Mouse (Mus musculus) T-cell, adult 2 months (primary cell): ENCODE data around the gene Mapk1.
"Not testable (repeated sequence)": the region's sequence is repeated elsewhere in the genome, so short reads cannot be mapped to it uniquely, and the experiment has no call there.

Source experiments
- DNase-seq: peaks from one replicate; pipeline ENCODE4 v3.0.0; 2022; ENCODE audit warnings: low spot score

The Mapk1 gene

DNA sequence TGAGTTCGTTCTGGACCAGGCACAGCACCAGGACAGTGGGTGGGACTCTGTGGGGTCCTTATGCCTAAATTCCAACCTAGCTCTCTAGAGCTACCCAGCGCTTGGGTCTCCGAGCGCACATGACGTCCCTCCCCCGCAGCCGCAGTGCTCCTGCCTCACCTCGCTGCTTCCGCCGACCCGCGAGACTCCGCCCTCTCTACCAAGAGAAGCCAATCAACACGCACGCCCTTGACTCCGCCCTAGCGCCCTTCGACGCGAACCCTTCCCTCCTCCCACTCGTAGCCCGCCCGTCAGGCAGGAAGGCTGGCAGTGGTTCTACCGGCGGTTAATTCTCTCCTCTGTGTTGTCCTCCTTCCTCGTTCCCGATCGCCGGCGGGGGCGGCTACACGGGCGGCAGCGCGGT, at the start of gene Mapk1:
Mapk1 (plus strand) TSS at position 252 of the 403 bp plus-strand sequence.
- DNase-seq: peak; percentile 96

DNA sequence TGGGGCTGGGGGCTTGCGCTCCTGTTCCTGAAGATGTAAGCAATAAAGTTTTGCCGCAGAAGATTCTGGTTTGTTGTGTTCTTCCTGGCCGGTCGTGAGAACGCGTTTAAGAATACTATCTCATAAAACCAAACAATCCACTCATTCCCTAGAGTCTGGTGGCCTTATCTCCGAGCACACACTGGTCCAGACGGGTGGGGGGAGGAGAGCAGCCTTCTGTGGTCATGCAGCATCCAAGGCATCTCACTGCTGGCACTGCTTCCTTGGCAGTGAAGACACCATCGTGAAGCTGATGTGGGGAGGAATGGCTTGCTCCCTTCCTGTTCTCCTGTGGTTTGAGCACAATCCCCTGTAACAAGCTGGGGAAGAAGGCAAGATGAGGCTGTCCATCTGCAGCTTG, 43.6 kb upstream of the Mapk1 start:
- DNase-seq: no peak

DNA sequence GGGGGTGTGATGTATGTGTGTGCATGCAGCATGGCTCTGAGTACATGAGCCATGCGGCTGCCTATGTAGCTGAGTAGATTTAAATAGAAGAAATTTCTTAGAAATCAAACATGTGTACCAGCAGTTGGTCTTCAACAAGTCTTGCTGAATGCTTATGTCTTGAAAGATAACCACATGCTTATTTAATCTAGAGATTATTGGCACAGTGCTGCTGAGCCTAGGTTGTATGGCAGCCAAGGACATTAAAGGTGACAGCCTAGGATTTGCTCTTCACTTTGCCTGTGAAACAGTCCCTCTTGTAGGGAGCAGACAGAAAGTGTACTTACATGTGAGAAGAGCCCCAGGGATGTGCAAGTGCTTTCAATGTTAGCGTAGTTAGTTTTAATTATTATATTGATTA, 42.1 kb upstream of the Mapk1 start:
- DNase-seq: no peak

DNA sequence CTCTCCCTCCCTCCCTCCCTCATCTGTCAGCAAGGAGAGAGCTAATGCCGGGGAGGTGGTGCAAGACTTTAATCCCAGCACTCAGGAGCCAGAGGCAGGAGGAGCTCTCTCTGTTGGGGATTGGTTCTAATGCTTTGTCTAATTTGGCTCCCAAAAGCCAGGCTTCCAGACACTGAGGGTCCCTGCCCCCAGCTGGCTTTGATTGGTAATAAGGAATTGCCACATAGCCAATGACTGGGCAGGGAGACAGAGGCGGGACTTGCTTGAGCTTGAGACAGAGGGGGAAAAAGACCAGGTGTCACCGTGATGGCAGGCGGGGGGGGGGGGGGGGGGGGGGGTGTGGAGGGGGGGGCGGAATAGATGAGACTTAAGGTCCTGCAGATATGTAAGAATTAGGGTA, 24.6 kb upstream of the Mapk1 start:
- DNase-seq: no peak

DNA sequence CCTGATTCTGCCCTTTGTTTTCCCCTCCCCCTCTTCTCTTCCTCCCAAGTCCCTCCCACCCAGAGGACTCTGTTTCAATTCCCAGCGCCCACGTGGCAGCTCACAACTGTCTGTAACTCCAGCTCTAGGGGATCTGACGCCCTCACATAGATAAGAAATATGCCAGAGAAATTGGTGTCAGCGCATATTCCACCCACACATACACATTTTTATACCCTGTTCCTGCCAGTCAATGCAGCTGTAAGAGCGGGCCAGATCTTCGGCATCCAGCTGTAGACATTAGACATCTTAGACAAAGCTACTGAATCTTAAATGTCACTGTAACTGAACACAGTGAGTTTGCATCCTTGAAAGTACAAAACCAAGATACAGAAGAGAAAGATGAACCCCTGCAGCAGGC, 23.3 kb upstream of the Mapk1 start:
- no peak for DNase-seq

DNA sequence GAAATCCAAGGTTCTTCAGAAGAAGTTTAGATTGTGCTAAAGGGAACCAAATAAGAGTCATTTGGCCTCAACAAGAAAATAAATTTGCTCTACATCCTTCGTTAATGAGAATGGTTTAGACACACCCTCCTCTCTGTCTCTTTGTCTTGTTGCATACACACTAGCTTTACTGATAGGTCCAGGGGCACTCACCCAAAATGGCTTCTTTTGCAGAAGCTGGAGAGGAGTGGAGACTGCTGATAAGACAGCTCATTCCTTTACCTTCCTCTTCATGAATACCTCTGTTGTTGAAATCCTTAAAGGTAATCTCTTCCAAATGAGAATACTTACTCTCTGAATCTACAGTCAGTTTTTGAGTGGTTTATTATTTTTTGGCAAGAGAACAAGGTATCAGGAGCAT, 18.0 kb upstream of the Mapk1 start:
- DNase-seq: no peak

DNA sequence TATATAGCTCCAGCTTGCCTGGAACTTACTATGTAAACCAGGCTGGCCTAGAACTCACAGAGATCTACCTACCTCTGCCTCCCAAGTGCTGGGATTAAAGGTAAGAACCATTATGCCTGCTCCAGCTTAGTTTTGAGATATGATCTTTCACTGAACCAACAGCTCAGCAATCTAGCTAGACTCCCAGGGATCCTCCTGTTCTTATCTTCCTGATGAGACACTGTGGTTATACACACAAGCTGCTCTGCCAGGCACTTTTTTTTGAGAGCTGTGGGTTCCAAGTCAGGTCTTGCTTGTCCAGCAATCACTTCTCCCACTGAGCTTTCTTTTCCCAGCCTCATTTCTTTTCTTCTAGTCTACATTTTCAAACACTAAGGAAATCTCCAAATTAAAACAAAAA, 16.9 kb upstream of the Mapk1 start:
- DNase-seq: no peak

DNA sequence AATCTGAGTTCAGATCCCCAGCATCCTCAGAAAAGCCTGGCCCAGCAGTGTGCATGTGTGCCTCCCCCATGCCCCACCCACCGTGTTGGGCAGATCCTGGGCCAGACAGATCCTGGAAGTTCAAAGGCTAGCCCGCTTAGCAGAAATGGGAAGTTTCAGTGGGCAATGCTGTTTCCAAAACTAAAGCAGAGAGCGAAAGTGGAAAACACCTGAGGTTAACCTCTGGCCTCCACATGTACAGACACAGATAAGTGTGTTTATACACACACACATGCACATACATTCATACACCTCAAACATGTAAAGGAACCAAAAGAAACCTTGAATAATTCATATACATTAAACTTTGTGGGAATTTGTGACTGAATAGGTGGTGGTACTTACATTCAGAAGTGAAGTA, 5.1 kb upstream of the Mapk1 start:
- no peak for DNase-seq

DNA sequence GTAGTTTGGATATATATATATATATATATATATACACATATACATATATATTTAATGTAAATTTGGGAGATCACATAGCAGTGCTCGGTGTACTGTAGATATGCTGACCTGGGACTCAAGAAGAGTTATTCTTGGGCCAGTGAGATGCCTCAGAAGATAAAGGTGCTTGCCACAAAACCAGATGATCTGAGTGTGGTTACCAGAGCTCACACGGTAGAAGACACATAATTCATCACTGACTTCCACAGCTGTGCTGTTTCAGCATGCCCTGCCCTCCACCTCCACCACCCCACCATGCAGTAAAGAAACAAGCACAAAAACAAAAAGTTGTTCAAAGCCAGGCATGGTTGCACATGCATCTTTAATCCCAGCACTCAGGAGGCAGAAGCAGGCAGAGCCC, 4.4 kb upstream of the Mapk1 start:
- DNase-seq: no peak

DNA sequence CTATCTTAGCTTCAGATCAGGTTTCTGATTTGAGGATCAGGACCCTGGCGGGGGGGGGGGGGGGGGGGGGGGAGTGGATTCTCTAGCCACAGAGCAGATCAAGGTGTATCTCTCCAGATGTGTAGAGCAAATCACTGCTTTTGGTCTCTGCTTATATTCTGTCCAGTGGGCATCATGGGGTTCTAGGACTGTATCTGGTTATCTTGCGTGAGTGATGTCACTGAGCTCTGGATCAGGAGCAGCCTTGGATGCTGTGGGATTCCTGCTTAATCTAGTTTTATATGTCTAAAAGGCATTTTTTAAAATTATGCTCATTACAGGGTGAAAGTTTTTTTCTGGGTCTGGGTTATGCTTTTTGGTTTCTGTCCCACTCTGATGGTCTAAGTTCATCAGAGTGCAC, 546 bp upstream of the Mapk1 start:
- DNase-seq: no peak

DNA sequence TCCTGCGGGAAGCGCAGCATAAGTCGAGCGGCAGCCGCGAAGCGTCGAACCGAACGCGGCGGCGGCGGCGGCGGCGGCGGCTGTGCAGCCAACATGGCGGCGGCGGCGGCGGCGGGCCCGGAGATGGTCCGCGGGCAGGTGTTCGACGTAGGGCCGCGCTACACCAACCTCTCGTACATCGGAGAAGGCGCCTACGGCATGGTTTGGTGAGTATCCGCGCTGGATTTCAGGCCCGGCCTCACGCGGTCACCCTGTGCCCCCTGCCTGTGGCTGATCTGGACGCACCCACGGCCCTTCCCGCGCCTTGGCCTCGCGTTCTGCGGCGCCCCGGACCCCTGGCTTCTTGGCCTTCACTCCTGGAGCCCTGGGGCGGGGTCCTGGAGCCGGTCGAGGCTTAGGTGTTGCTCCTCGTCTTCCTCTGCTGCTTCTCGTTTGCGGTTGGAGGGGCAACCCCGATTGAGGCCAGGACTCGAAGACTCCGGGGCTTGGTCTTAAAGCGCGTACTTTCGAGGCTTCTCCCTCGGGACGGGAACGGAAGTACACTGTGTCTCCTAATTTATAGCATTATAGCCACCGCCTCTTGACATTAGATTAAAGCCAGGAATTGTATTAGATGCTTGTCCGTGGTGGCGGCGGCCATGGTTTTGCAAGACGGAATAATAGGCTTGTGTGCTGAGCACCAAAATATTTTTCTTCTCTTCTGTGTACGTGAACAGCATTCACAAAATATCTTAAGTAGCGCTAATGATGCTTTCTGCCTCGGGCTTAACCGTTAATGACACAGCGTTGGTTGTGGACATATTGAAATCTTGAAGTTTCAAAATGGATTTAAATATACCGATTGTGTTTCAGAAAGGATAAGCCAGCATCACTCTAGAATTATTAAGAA, 596 bp downstream of the Mapk1 start:
- DNase-seq: peak; percentile 51

DNA sequence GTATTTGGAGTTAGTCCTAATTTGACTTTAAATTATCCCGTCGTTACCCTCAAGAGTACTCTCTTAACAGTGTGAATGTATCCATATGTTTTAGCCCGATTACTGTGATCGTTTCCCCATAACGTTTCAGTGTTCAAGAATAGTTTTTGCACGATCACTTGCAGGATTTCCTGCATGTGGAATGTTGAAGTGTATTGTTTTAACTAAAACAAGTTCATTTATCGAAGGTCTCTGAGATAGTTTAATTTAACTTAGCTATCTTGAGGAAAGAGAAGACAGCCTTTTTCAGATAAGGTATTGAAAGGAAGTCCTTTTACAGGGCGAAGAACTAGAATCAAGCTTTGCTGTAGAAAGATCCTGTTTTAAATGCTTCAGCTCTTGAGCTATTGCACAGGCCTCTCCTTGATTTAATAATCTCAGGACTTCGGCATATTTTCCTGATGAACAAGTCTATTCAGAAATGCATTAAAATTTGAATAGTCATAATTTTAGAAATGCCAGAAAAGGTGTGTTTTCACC, 1.3 kb downstream of the Mapk1 start:
- DNase-seq: no peak

DNA sequence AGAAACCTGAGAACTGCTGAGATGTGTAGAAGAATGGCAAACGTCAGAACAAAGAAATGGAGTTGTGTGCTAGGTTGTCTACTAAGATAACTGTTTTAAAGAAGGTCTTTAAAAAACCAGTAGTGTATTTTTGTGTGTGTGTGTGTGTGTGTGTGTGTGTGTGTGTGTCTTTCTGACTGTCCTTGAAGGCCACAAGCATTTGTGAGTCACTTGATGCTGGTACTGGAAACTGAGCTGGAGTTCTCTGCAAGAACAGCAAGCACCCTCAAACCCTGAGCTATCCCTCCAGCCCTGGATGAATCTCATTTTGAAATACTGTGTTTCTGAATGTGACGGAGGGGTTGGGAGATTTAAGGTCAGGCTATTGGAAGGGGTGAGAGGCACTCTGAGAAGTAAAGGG, 4.1 kb downstream of the Mapk1 start:
- no peak for DNase-seq

DNA sequence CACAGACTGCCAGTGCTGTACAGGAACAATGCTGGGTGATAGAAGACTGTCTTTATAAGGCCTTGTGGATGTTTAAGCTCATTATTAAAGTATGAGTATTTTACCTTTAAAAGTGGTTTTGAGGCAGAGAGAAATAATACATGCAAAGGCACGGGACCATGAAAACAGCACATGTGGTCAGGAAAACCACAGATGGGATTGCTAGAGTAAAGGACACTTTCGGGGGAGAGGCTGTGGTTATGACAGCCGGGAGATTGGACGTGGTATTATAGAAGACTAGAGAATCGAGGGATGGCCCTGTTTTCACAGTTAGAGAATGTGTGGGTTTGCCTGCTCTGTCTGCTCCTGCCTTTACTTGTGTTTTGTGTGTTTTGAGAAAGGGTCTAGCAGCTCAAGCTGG, 5.7 kb downstream of the Mapk1 start:
- DNase-seq: no peak

DNA sequence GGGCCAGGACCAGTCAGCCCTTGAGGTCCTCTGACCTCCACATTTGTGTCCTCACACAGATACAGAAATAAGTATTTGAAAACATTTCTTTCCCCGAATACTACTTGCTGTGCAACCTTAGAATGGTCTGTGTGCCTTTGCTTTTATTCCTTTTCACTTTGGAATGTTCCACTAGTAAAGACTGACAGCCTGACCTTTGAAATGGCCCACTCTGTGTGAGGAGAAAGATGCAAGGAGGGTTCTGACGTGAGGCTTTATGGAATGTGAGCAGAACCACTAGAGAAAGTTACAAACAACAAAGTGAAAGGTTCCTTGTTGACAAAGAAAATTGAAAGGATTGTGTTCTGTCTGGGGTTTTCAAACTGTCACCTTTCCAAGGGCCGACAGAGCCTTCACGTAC, 6.8 kb downstream of the Mapk1 start:
- no peak for DNase-seq

DNA sequence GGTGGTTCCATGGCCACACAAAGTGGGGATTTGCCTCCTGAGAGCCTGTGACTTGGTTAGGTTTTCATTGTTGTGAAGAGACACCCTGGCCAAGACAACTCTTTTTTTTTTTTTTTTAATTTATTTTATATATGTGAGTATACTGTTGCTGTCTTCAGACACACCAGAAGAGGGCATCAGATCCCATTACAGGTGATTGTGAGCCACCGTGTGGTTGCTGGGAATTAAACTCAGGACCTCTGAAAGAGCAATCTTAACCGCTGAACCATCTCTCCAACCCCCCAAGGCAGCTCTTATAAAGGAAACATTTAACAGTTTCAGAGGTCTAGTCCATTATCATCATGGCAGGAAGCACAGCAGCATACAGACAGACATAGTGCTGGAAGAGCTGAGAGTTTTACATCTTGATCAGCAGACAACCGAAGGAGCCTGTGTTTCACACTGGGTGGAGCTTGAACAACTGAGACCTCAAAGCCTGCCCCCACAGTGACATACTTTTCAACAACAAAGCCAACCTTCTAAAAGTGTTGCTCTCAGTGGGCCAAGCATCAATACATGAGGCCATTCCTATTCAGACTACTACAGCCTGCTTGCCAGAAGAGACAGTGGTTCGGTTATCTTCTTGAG, 11.4 kb downstream of the Mapk1 start:
- peak; percentile 37 for DNase-seq

DNA sequence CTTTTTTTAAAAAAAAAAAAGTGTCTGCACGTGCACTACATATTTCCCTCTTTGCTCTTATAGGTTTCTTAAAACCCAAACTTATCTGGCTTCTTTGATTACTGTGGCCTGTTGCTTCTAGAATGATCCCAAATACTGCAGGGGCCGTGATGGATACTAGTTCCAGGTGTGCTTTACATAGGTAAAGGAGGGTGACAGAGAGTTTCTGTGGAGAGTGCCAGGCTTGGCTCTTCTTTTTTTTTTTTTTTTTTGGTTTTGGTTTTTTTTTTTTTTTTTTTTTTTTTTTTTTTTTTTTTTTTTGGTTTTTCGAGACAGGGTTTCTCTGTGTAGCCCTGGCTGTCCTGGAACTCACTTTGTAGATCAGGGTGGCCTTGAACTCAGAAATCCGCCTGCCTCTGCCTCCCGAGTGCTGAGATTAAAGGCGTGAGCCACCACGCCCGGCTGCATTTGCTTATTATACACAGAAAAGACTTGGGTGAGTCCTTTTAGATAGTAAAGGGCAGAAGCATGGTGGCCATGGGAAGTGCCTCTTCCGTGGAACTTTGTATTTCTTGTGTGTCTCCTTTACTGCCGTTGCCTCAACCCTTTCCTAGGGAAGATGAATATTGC, 13.0 kb downstream of the Mapk1 start:
- not testable (repeated sequence) for DNase-seq

DNA sequence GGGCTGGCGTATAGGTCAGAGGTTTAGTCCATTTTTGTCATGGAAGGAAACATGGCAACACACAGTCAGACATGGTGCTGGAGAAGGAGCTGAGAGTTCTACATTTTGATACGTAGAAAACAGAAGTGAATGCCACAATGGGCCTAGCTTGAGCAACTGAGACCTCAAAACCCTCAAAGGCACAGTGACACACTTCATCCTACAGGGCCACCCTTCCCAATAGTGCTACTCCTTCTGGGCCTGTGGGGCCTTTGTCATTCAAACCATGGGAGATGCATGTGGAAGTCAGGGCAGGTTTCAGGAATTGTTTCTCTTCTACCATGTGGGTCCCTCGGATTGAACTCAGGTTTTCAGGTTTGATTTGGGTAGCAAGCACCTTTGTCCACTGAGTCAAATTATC, 17.9 kb downstream of the Mapk1 start:
- no peak for DNase-seq

DNA sequence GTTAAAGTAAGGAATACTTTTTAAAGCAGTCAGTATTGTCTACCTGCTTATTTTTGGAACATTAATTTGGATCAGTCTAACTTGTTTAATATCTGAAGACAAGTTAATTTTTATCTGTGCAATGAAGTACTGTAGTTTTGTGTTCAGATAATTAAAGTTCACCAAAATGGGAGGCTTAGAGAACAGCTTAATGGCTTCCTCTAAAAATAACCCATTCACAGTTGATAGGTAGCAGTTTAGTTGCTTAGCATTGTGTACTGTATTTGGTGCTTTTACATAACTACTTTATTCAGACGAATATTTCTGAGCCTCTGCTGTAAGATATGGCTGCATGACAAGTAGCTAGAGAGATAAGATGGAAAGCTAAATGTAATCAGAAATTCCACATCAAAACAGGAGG, 23.9 kb downstream of the Mapk1 start:
- no peak for DNase-seq

DNA sequence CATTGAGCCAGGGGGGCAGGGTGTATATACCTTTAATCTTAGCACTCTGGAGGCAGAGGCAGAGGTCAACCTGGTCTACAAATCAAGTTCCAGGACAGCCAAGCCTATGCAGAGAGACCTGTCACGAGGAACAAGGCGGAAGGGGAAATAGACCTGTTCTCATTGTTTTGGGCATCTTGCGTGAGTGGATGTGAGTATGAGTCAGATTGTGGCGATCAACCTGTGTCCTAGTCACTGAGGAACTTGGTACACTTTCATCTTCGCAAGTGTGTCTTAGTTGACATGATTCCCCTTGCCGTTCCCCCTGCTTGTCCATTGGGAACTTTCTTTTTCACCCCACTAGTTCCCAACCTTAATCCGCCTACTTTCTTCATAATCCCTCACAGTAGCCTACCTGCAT, 26.9 kb downstream of the Mapk1 start:
- DNase-seq: no peak

DNA sequence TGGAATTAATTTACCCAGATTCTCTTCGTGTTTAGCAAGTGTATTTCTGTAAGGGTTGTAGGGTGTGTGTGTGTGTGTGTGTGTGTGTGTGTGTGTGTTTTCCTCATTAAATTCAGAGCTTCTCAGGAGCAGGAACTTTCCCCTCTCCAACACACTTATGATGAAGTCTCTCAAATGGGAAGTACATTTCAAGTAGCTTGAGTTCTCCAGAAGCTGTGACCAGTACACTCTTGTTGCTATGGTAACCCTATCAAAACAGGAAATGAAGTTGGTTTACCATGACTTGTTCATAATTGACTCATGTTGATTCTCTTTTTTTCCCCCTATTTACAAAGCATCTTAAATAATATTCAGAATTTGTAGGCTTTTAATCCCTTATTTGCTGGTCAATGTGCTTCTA, 29.4 kb downstream of the Mapk1 start:
- DNase-seq: peak; percentile 24

DNA sequence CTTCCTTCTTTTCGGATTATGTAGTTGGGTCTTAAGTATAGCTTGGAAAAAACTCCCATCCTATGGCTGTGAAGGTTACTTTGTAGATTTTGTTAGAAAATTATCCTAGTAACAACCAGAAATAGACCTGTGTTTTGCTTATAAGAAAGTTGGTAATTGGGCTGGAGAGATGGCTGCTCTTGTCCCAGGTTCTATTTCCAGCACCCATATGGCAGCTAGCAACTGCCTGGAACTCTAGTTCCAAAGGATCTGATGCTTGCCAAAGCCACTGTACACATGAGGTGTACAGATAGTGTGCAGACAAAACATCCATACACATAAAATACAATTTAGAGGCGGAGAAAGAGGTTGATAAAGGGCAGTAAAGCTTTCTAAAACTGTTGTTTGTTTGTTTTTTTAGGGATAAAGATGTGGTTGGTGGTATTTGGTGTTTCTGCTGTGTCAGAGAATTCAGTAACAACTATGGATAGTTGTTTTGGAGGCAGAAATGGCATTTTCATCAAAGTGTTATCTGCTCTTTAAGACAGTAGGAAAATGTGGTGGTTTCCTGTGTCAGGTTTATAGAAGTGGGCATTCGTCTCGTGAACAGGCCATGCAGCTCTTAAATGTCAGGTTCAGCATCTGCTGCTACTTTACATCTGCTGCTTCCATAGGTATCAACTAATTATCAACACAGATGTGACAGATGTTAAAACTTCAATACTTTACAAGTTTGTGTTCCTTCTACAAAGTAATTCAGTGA, 32.1 kb downstream of the Mapk1 start:
- DNase-seq: no peak
